Mouse (Mus musculus): Measurements from ENCODE around the gene Eif2b3.

DNA sequence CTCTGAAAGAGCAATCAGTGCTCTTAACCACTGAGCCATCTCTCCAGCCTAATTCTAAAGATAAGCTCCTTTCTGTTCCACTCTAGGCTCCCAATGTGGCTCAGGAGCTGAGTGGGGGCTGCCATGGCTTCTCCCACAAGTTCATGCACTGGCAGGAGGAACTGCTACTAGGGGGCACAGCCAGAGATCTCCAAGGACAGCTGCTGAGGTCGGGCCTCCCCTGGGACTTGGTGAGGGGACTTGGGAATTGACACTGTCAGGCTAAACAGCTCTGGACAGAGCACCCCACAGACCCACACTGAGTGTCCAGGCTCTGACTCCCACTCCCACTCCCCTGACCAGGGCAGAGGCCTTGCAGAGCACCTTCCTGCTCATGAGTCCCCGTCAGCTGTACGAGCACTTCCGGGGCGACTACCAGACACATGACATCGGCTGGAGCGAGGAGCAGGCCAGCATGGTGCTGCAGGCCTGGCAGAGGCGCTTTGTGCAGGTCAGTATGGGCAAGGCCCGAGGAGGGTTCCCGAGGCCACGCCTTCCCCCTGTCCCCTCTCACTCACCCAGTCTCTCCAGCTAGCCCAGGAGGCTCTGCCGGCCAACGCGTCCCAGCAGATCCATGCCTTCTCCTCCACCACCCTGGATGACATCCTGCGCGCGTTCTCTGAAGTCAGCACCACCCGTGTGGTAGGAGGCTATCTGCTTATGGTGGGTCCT is 88.8 kb downstream of the Eif2b3 start:
- TF ChIP-seq POLR2A (IDR thresholded peaks at IDR 0.05; ENCODE audit: extremely low read depth, insufficient read depth, low read length): no peak
- no peak for TF ChIP-seq CTCF (IDR thresholded peaks at IDR 0.05; ENCODE audit: low read depth, low read length)
